Mouse (Mus musculus): ENCODE data around the gene Osbpl9. TPM values are rescaled to one million over a fixed set of nuclear protein-coding genes. Genes with fewer than 3 reads are reported as not detected.

Gene Osbpl9
- total RNA-seq, 2 experiments from 2014 or later, result 71.7 to 73.4 TPM

GRCm38 (mm10) chr4:109131256-109131872, 70.7 kb downstream of the Osbpl9 start:
- DNase-seq, result no peak

GRCm38 (mm10) chr4:109128971-109129370, 73.1 kb downstream of the Osbpl9 start:
- no peak for DNase-seq

- no peak for DNase-seq
These were observed 74.1 kb downstream of the Osbpl9 start for GRCm38 (mm10) chr4:109128017-109128416.

DNA sequence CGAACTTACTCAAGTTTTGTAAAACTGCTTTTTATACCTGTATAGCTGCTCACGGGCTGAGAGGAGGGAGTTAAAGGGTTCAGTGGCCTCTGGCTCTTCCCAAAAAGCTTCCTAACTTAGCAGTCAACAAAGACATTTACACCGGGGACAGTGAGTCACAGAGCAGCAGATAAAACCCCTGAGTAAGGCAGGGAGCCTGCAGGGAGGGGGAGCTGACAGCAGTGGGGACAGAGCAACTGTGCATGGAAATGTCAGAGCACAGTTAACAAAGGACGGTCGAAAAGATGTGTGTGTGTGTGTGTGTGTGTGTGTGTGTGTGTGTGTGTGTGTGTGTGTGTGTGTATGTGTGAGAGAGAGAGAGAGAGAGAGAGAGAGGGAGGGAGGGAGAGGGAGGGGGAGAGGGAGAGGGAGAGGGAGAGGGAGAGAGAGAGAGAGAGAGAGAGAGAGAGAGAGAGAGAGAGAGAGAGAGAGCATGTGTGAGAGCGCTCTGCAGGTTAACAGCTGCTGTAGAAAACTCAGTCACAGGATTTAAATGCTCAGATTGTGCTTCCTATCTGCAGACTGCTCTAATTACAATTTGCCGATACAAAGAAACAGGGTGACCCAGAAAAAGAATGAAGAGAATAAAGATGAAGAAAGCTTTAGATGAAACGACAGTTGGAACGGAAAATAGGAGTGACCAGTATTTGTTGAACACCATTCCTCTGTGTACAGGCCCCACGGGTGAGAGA, 75.1 kb downstream of the Osbpl9 start:
- DNase-seq, result peak; percentile 31

GRCm38 (mm10) chr4:109125746-109126425, 76.2 kb downstream of the Osbpl9 start:
- no peak for DNase-seq

GRCm38 (mm10) chr4:109122830-109123555, 79.1 kb downstream of the Osbpl9 start:
- DNase-seq, result no peak

- DNase-seq, result no peak
These were observed 81.3 kb downstream of the Osbpl9 start for GRCm38 (mm10) chr4:109120735-109121134.

GRCm38 (mm10) chr4:109119641-109120125, 82.4 kb downstream of the Osbpl9 start:
- DNase-seq, result no peak

DNA sequence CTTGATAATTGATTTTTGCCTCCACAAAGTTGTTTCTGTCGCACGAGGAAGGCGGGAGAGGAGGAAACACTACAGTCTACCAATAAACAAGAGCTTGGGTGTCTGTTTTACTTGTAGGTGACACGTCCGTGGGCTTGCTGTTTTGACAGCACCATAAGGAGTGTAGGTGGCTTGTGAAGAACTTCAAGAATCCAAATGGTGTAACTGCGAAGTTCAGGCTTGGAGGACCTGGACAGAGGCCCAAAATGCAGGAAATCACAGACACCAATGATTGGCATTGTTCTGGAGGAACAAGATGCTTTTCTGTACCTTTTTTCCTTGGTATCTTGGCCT, 83.8 kb downstream of the Osbpl9 start:
- DNase-seq, result no peak

GRCm38 (mm10) chr4:109117596-109118326, 84.3 kb downstream of the Osbpl9 start:
- peak; percentile 96 for DNase-seq

DNA sequence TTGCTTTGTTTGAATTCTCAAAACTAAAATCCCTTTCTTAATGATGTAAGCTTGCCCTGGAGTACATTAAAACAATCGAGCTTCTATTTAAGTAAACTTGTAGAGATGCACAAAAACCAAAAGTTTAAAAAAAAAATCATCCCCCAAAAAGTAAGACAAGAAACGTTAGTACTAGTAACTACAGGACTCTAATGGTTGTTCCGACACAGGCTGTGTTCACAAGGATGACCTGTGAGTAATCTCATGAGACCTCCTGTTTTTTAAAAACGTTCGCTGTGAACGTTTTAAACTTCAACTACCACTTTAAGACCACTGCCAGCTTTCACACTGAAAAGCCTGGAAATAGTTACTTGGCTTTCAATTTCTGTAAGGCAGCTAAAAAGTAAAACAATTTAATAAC, 85.1 kb downstream of the Osbpl9 start:
- no peak for DNase-seq

GRCm38 (mm10) chr4:109116494-109116893, 85.6 kb downstream of the Osbpl9 start:
- DNase-seq, result peak; percentile 35

DNA sequence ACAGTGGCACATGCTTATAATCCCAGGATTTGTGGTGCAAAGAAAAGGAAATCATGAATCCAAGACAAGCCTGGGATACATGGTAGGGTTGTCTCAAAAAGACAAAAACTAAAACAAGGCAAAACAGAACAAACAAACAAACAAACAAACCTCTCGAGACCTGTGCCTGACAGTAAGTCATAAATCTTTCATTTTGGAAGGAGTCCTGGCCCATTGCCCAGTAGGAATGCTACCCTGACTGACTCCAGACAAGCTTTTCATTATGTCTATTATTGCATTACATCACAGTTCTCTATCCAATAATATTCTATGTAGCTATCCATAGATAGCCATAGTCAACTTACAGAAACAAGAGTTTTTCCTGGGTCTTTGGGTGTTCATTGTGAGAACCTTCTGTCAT, 86.3 kb downstream of the Osbpl9 start:
- DNase-seq, result peak; percentile 33

DNA sequence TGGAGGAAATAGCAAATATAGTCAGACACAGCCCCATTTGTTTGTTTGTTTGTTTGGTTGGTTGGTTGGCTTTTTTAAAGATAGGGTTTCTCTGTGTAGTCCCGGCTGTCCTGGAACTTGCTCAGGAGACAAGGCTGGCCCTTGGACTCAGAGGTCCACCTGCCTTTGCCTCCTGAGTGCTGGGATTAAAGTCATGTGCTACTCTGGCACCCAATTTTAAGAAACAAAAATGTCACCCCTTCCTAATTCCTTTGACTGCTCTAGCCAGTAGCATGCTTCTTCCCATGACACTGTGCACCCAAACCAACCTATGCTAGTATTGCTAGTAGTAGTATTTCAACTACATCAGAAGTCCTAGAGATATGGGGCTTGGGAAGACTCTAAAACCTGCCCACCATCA, 87.8 kb downstream of the Osbpl9 start:
- DNase-seq, result no peak

GRCm38 (mm10) chr4:109112915-109113505, 89.1 kb downstream of the Osbpl9 start:
- DNase-seq, result no peak

DNA sequence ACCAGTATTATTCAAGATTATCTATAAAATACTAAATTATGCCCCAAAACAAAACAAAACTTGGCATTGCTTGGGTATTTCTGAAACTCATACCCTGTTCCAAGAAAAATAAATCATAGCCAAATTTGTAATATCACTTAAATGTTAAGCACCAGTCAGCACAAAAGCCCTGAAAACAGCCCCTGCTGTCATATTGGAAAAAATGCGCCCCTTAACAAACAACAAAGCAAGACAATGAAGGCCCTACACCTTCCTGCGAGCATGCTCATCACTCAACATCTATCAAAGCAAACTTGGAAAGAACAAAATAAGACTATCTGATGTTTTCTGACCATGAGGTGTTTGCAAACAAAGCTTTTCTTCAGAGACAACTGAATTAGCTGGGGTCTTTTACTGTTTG, 91.1 kb downstream of the Osbpl9 start:
- no peak for DNase-seq

DNA sequence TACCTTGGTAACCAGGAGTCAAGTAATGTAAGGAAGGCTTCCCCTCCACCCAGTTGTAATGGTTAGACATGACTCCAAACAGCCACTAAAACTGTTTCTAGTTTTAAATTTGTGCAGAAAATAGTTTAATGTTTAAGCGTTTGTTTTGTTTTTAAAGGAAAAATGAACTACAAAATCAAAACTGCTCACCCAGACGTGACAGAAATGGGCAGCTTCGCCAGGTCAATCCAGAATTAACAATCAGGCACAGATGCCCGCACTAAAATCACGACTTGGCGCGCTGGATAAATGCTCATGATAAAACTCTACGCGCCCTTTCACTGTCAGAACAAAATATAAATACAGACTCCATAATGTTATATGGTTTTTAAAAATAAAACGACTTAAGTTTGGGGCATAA, 92.4 kb downstream of the Osbpl9 start:
- DNase-seq, result no peak

GRCm38 (mm10) chr4:109109012-109109411, 93.1 kb downstream of the Osbpl9 start:
- no peak for DNase-seq

- DNase-seq, result no peak
These were observed 95.5 kb downstream of the Osbpl9 start for GRCm38 (mm10) chr4:109106594-109106993.

- peak; percentile 25 for DNase-seq
These were observed 96.0 kb downstream of the Osbpl9 start for GRCm38 (mm10) chr4:109106034-109106433.

GRCm38 (mm10) chr4:109105254-109105653, 96.8 kb downstream of the Osbpl9 start:
- DNase-seq, result no peak

Measured in heart, postnatal 4 days (tissue).